Mouse (Mus musculus) liver, postnatal 0 days (tissue): ENCODE measurements around the gene Ofd1. TPM values are rescaled to one million over a fixed set of nuclear protein-coding genes. Genes with fewer than 3 reads are reported as not detected.

ENCODE experiments used
- ATAC-seq: fragments of 200-750 bp; cut with Nextera tagmentation; 2 replicates; pipeline ENCODE4 v1.8.0; 2017; ENCODE audit warnings: mild to moderate bottlenecking, moderate library complexity
- DNase-seq: peaks from one replicate; pipeline ENCODE4 v3.0.0-alpha.2; 2016
- H3K27ac ChIP-seq: fragments of 300-500 bp; sonication (generic); 2 replicates; pipeline ENCODE4 v1.5.1; 2014; ENCODE audit warnings: antibody characterized with exemption, moderate library complexity, mild to moderate bottlenecking, low read depth
- H3K27me3 ChIP-seq: fragments of 300-500 bp; sonication (generic); 2 replicates; pipeline ENCODE4 v1.6.1; 2014; ENCODE audit warnings: low read length, control low read depth, mixed read lengths; ENCODE audit not compliant: insufficient read depth
- H3K36me3 ChIP-seq: fragments of 300-500 bp; sonication (generic); replicated peaks from 2 replicates; pipeline ENCODE4 v1.6.1; 2014; ENCODE audit warnings: mild to moderate bottlenecking, control low read depth, low read length, moderate library complexity, mixed read lengths; ENCODE audit not compliant: insufficient read depth
- H3K4me1 ChIP-seq: fragments of 300-500 bp; sonication (generic); 2 replicates; pipeline ENCODE4 v1.6.1; 2014; ENCODE audit warnings: antibody characterized with exemption, mild to moderate bottlenecking, control low read depth; ENCODE audit not compliant: insufficient read depth
- H3K4me2 ChIP-seq: fragments of 300-500 bp; sonication (generic); 2 replicates; pipeline ENCODE4 v1.6.1; 2014; ENCODE audit warnings: low read depth, mild to moderate bottlenecking, low read length, moderate library complexity, mixed read lengths
- H3K4me3 ChIP-seq: fragments of 300-500 bp; sonication (generic); 2 replicates; pipeline ENCODE4 v1.5.1; 2014; ENCODE audit warnings: low read depth, low read length
- H3K9ac ChIP-seq: fragments of 300-500 bp; sonication (generic); replicated peaks from 2 replicates; pipeline ENCODE4 v1.6.1; 2014; ENCODE audit warnings: mild to moderate bottlenecking, moderate library complexity
- H3K9me3 ChIP-seq: fragments of 300-500 bp; sonication (generic); 2 replicates; pipeline ENCODE4 v1.6.1; 2016; ENCODE audit warnings: mild to moderate bottlenecking, control low read depth, low read length, mixed read lengths
- CTCF ChIP-seq: sonication (generic); IDR thresholded peaks from 2 replicates; pipeline ENCODE4 v1.5.1; 2016; ENCODE audit warnings: antibody characterized with exemption, low read depth
- EP300 ChIP-seq: IDR thresholded peaks from 2 replicates; pipeline ENCODE4 v1.6.1; 2016; ENCODE audit warnings: antibody characterized with exemption, low read depth, mild to moderate bottlenecking
- WGBS: fragments of 180-500 bp; shearing (Covaris S2); extraction: QIAGEN DNeasy Blood & Tissue Kit; methylation state at CpG from one replicate; pipeline ENCODE4 v1.1.7; 2014; ENCODE audit not compliant: insufficient replicate concordance; 5-methylcytosine and 5-hydroxymethylcytosine counted together
- polyA plus RNA-seq: library from polyadenylated mRNA; unstranded; fragments of >200 nt; fragmentation: Nextera tagmentation; extraction: Ambion mirVana; gene quantifications from 2 replicates; pipeline ENCODE4 v1.2.1, GENCODE M21; 2015

Gene Ofd1
- polyA plus RNA-seq, 1 experiment from 2014 or later: 2.5 TPM

GRCm38 (mm10) chrX:166341795-166342194, 98.7 kb downstream of the Ofd1 start:
- Histone ChIP-seq H3K27me3 (no peaks in the 10 kb centered on the region), H3K27ac (no peak overlapping the region), H3K36me3 (no peaks in the 10 kb centered on the region), H3K4me2 (no peak overlapping the region), H3K4me3 (no peak overlapping the region), H3K9me3 (no peaks in the 10 kb centered on the region), H3K9ac (no peak overlapping the region), H3K4me1 (no peaks in the 10 kb centered on the region)
- DNase-seq: no peak
- 65% methylated on average over 6 of the region's 6 CpGs for WGBS
- TF ChIP-seq EP300: no peak
- no peak for TF ChIP-seq CTCF
- ATAC-seq: no peak

Other genes starting within 250 kb of the Ofd1 start
- 1.8 and 2.0 TPM in 2 replicates for gene Gpm6b, start 201.8 kb downstream of the Ofd1 start, polyA plus RNA-seq
- 12.9 and 13.1 TPM in 2 replicates for gene Trappc2, start 130 bp downstream of the Ofd1 start, polyA plus RNA-seq
- 44.0 and 47.1 TPM in 2 replicates for gene Rab9, start 39.2 kb upstream of the Ofd1 start, polyA plus RNA-seq
- 2.0 and 2.1 TPM in 2 replicates for gene Tceanc, start 77.9 kb upstream of the Ofd1 start, polyA plus RNA-seq
- 0.47 and 0.51 TPM in 2 replicates for gene Egfl6, start 145.0 kb upstream of the Ofd1 start, polyA plus RNA-seq